Mouse (Mus musculus) kidney, postnatal 25 days (tissue): Measurements from ENCODE around the gene Tacc3.

ENCODE experiments used
- DNase-seq, 2 experiments: peaks; one replicate each; pipeline ENCODE4 v3.0.0; 2021; ENCODE audit warnings: mixed read lengths in 2 of 2

The Tacc3 gene

GRCm38 (mm10) chr5:33657787-33658663 is at the start of gene Tacc3, which contains the start of gene Tmem129:
TSS of gene Tacc3 (plus strand) at chr5:33658128.
TSS of gene Tmem129 (minus strand) at chr5:33658416.
- DNase-seq = peak; percentile 97 to 100

DNA sequence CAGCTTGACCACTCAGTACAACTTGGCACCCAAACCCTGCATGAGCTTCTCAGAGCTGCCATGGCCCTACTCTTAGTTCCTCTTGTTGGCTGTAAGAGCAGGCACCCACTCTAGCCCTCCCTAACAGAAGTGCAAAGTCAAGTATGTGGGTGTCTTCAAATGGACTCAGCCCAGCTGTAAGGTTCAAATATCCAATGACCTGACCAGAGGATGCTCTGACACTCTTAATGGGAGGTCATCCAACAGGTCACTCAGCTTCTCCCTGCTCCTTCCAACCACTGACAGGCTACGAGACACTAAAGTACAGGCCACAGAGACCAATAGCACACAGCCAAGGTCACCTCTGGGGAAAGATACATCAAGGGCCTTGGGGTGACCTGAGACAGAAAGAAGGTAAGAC is 48.7 kb upstream of the Tacc3 start:
- no peak for DNase-seq

DNA sequence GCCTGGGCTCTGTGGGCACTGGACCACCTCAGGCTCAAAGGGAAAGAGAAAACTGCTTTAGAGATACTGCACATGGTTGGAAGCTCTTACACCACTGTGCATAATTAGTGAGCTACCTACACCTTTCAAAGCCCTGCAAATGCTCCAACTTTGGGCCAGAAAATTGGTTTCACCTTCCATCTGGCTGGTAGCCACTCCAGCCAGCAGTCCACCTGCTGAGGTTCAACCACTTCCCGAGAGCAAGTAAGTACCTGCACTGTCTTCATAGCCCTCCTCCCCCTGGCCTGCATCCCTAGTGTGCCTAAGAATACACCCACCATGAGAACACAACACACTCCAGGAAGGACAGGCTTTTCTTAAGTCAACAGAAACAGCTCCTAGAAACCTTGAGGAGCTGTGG is 46.1 kb upstream of the Tacc3 start:
- no peak for DNase-seq

DNA sequence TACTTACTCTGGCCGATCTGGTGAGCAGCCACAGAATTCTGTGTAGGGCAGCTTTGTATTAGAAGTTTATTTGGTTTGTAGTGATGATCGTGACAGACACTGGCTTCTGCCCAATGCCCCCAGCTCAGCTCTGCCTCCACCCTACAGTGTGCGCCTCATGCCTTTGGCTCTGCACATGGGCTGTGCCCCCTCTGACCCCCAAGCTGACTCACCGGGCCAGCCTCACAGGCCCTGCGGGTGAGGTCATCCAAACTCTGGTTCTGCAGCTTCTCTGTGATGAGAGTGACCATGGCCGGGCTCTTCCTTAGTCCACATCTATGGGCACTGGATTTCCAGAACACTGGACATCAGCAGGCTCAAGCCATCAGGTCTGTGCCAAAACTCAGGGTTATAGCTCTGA is 43.5 kb upstream of the Tacc3 start:
- no peak for DNase-seq

- no peak for DNase-seq
Observed at GRCm38 (mm10) chr5:33622671-33623070, 35.3 kb upstream of the Tacc3 start.

- no peak for DNase-seq
Observed at GRCm38 (mm10) chr5:33623766-33624165, 34.2 kb upstream of the Tacc3 start.

DNA sequence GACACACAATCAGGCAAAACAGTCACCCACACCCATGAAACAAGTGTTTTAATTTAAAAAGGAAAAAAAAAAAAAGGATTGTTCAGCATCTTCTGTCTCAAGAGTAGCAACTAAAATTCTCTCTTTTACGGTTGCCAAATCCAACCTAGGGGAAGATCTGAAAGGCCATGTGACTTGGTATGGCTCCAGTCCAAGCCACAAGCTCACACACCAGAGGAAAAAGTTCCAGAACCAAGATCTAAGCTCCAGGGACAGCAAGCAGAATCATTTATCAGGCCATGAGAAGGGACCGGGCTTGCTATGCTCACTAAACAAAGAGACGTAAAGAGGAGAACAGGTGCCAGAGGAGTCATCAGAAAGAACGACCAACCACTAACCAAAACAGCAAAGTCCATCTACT is 30.0 kb upstream of the Tacc3 start:
- DNase-seq = peak; percentile 51 to 54

DNA sequence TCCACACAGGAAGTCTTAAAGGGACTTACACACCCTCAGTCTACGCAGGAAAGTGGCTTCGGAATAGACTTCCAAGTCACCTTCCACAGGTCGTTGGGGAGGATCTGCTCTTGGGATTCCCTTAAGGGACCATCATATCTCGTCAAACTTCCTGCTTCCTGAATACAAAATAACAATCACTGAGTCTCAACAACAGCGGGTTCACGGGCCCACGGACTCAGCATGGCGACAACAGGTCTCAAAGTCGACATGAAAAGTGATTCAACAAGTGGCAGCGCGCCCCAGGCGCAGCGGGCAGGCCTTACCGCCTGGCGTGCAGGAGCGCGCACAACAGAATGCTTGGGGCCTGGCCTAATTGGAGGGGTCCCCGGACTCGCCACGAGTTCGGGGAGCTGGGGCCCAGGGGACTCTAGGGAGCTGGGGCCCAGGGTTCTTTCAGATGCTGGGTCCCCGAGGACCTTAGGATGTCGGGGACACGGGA is 29.1 kb upstream of the Tacc3 start:
- DNase-seq = peak; percentile 35 to 72

DNA sequence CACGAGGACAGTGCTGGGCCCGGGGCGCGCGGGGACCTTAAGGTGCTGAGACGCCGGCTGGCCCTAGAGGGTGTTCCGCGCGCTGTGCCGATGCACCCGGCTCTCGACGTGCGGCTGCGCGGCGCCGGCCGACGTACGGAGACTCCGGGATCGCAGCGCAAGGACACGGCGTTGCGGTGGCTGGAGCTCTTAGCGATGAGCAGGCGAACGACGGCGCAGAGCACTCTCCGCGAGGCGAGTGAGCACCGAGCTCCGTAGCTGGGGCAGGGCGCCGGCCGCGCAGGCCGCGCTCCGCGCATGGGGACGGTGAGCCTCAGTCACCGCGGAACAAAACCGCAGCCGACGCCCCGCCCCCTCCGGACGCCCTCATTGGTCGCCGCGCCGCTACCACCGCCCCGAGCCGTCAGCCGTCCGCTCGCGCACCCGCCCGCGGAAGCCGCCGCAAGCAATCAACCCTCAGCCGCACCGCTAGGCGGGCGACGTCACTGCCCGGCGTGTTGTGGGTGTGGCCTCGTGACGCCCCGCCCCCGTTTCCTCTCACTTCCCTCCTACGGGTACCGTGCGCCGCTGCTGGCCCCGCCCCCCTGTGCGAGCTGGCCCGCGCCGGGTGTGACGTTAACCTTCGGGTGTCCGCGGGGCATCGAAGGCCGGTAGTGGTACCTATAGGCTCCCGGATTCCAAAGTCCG is 28.5 kb upstream of the Tacc3 start, which contains the start of the genes Fam53a and Gm9903:
Gene Fam53a, minus strand, starts transcription at position 335 of the 687 bp plus-strand sequence.
Gene Gm9903, plus strand, starts transcription at position 625 of the 687 bp plus-strand sequence.
- peak; percentile 100 for DNase-seq

- peak; percentile 24 to 70 for DNase-seq
Observed at GRCm38 (mm10) chr5:33630061-33630460, 27.9 kb upstream of the Tacc3 start.

GRCm38 (mm10) chr5:33630615-33631014 is 27.3 kb upstream of the Tacc3 start:
- DNase-seq = peak in 1 of 2 experiments; percentile 42

GRCm38 (mm10) chr5:33632526-33632925 is 25.4 kb upstream of the Tacc3 start:
- no peak for DNase-seq

DNA sequence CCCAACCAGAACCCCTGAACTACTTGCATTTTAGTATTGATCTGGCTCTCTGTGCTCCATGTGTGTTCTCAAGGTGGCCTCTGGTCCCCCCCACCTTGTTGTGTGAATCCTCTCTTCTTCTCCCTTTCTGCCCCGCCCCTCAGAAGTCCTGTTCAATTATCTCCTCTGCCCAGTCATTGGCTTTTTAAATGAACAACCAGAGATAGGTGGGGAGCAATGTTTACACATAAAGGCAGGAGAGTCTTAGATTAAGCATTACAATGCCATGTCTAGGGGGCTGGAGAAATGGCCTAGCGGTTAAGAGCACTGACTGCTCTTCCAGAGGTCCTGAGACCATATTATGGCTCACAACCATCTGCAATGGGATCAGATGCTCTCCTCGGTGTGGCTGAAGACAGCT is 22.6 kb upstream of the Tacc3 start:
- DNase-seq = no peak

GRCm38 (mm10) chr5:33637606-33638350 is 20.1 kb upstream of the Tacc3 start:
- no peak for DNase-seq

- no peak for DNase-seq
Observed at GRCm38 (mm10) chr5:33638826-33639225, 19.1 kb upstream of the Tacc3 start.

- peak; percentile 51 to 62 for DNase-seq
Observed at GRCm38 (mm10) chr5:33640652-33641051, 17.3 kb upstream of the Tacc3 start.

DNA sequence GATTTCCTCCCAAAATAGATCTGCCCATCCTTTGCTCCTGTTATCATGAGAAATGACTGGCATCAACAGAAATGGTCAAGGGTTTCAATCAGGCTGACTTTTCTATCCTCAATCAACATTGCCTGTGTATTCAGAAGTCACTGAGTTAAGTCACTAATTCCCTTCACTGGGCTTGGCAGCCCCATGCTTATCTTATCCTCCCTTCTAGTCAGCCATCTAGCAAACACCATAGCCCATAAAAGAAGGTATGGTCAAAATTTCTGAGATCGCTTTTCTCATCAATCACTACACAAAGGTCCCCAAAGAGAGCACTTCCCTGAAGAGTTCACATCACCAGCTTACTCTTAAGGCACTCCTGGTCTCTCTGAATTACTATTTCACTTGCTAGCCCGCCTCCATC is 6.9 kb upstream of the Tacc3 start:
- no peak for DNase-seq

- DNase-seq = no peak
Observed at GRCm38 (mm10) chr5:33651541-33651920, 6.4 kb upstream of the Tacc3 start.

DNA sequence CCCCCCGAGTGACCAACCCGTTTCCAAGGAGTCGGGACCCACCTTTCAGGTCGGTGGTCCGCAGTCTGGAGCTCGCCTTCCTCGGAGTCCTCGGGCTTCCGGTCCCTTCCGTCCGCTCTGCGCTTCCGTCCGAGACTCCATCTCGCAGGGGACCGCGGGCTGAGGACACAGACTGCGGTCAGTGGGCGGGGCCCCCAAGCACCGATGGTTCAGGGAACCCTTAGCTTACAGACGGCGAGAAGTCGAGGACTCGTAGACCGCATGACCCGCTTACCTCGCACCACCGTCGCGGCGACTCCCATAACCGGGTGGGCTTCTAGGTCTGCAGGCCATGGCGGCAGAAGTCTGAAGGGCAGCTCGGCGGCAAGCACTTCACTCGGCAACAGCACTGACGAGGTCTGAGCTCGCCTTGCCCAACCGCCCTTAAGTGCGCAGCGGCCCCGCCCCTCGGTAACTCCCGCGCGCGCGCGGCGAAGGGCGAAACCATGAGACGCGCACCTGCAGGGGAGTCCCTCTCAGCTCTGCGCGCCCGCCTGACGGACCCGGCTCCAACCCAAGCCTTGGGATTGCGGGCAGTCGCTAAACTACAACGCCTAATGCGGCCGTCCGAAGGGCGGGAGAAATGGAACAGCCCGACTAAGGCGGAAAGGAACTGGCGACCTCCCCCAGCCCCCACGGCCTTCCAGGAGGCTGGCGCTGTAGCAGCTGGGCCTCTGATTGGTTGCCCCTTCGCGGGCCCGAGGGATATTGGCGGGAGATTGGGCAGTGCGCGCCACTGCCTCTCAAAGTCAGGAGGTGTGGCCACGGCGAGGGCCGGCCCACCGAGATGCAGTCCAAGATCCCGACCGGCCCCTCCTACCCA is 5.8 kb upstream of the Tacc3 start, which contains the start of gene Slbp:
Gene Slbp, minus strand, starts transcription at position 654 of the 862 bp plus-strand sequence.
- peak; percentile 97 to 99 for DNase-seq

- no peak for DNase-seq
Observed at GRCm38 (mm10) chr5:33652783-33653173, 5.2 kb upstream of the Tacc3 start.

DNA sequence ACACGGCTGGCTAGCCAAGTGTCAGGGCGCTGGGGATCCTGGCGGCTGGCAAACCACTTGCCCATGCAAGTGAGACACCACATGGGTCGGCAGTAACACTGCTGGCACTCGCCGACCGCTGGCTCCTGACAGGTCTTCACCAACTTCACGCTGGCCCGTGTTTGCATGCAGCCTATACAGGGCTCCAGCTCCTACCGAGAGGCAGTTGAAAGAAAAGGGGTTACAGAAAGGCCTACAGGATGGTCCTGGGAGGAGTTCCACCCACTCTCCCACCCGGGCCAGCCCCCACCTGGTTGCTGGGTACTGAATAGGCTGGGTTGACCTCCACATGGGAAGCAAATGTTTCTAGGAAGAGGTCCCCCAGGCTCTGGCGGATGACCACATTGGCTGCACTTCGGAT is 3.5 kb upstream of the Tacc3 start:
- DNase-seq = peak in 1 of 2 experiments; percentile 40
